Mouse (Mus musculus) CD4-positive, CD25-positive, alpha-beta regulatory T cell, adult 2 months (primary cell): ENCODE results near the gene Ank3.

Experiments
- DNase-seq: peaks from one replicate; pipeline ENCODE4 v3.0.0-alpha.2; 2012; ENCODE audit warnings: low read depth, low spot score

Ank3 gene

GRCm38 (mm10) chr10:69571972-69572371, 173.4 kb downstream of the Ank3 start:
- DNase-seq: no peak

- DNase-seq: no peak
Measured at GRCm38 (mm10) chr10:69573054-69573453, 174.5 kb downstream of the Ank3 start.

GRCm38 (mm10) chr10:69573746-69574145, 175.2 kb downstream of the Ank3 start:
- DNase-seq: no peak

- DNase-seq: no peak
Measured at GRCm38 (mm10) chr10:69574190-69574663, 175.7 kb downstream of the Ank3 start.

- DNase-seq: no peak
Measured at GRCm38 (mm10) chr10:69574894-69575293, 176.3 kb downstream of the Ank3 start.

GRCm38 (mm10) chr10:69575451-69575850, 176.9 kb downstream of the Ank3 start:
- DNase-seq: no peak

- no peak for DNase-seq
Measured at GRCm38 (mm10) chr10:69576264-69576663, 177.7 kb downstream of the Ank3 start.

- DNase-seq: no peak
Measured at GRCm38 (mm10) chr10:69577061-69577728, 178.6 kb downstream of the Ank3 start.

- DNase-seq: no peak
Measured at GRCm38 (mm10) chr10:69577729-69578061, 179.1 kb downstream of the Ank3 start.

- DNase-seq: no peak
Measured at GRCm38 (mm10) chr10:69579585-69579984, 181.0 kb downstream of the Ank3 start.

- DNase-seq: no peak
Measured at GRCm38 (mm10) chr10:69581525-69581924, 183.0 kb downstream of the Ank3 start.

GRCm38 (mm10) chr10:69583874-69584481, 185.4 kb downstream of the Ank3 start:
- no peak for DNase-seq

GRCm38 (mm10) chr10:69584566-69584965, 186.0 kb downstream of the Ank3 start:
- no peak for DNase-seq

- DNase-seq: no peak
Measured at GRCm38 (mm10) chr10:69585271-69585670, 186.7 kb downstream of the Ank3 start.

- no peak for DNase-seq
Measured at GRCm38 (mm10) chr10:69594186-69595131, 195.9 kb downstream of the Ank3 start.

GRCm38 (mm10) chr10:69595487-69595886, 196.9 kb downstream of the Ank3 start:
- DNase-seq: no peak

- no peak for DNase-seq
Measured at GRCm38 (mm10) chr10:69601471-69601870, 202.9 kb downstream of the Ank3 start.

GRCm38 (mm10) chr10:69602711-69603110, 204.1 kb downstream of the Ank3 start:
- DNase-seq: no peak

- DNase-seq: no peak
Measured at GRCm38 (mm10) chr10:69604609-69605008, 206.0 kb downstream of the Ank3 start.

- DNase-seq: no peak
Measured at GRCm38 (mm10) chr10:69605211-69605610, 206.6 kb downstream of the Ank3 start.

- no peak for DNase-seq
Measured at GRCm38 (mm10) chr10:69607611-69608119, 209.1 kb downstream of the Ank3 start.

GRCm38 (mm10) chr10:69611314-69611713, 212.7 kb downstream of the Ank3 start:
- no peak for DNase-seq
